Mouse (Mus musculus): Measurements from ENCODE around the gene Fam126a.

DNA sequence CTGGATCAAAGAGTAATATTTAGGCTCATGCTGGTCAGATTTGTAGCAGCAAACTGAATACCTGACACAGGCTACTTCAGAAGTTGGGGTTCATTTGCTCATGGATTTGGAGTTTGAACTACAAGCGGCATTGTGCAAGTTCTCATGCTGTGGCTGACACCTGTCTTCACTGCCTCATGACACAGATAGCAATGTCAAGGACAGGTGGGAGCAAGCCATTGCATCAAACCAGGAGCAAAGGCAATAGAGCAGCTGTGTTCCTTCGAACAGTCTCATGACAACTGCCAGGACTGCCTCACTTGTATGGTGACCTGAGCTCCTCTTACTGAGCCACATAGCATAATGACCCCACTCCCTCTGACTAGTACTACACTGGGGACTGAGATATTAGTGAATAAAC is 12.9 kb upstream of the Fam126a start:
- no peak for TF ChIP-seq MEF2A (IDR thresholded peaks at IDR 0.05; ENCODE audit: borderline replicate concordance, low read depth, low read length)
- no peak for TF ChIP-seq CTCF (conservative IDR thresholded peaks at IDR 0.05 in 1 of 2, IDR thresholded peaks at IDR 0.05 in 1 of 2; ENCODE audit: low read depth in 2 of 2, low read length in 2 of 2)
- no peak for TF ChIP-seq GABPA (IDR thresholded peaks at IDR 0.05; ENCODE audit: insufficient replicate concordance, low read depth, low read length)
- TF ChIP-seq ZKSCAN1 (IDR thresholded peaks at IDR 0.05; ENCODE audit: borderline replicate concordance, low read depth, low read length): no peak
- TF ChIP-seq USF2 (conservative IDR thresholded peaks at IDR 0.05; ENCODE audit: low read depth, low read length): no peak
- no peak for TF ChIP-seq MAX (IDR thresholded peaks at IDR 0.05; ENCODE audit: low read length)
- no peak for TF ChIP-seq USF1 (IDR thresholded peaks at IDR 0.05; ENCODE audit: low read depth, low read length)
